Mouse (Mus musculus): ENCODE measurements around the gene 4930455H04Rik. TPM values are rescaled to one million over a fixed set of nuclear protein-coding genes. Genes with fewer than 3 reads are reported as not detected.

The 4930455H04Rik gene
- total RNA-seq, 2 experiments from 2014 or later = not detected

DNA sequence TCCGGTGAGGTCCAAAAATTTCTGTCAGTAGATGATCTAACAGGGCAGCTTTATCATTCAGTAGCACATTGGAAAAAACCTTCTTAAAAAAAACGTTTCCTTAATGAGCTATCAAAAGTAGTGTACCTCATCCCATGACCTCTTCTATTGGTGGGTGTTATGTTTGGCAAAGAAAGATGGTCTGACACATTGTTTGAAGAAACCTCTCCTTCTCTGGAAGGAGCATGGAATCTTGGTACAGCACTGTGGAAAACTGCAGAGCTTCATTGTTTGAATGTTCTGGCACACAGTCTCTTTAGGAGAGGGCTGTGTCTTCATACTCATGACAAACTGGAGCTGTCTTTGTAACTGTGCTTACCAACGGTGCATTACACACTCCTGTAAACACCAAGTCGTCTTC, 4.9 kb upstream of the 4930455H04Rik start:
- intact Hi-C loops (cut with DNase I) = no loop called here
- no peak for DNase-seq (ENCODE audit: low spot score in 2 of 2)

DNA sequence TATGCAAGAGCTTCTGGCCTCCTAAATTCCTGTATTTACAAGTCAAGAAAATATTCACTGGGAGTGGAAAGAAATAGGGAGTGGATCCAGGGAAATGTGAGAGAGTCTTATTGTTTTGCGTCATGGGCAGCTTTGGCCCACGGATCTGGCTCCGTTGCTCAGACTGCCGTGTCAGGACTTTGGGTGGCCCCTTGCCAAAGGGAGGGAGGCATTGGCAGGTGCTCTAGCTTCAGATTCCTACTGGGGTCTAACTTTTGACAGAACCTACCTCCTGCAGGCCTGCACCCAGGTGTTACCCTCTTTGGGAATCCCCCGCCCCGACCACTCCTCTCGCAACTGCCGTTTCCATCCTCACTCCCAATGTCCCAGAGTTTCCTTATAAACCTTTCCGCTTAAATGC, 3.6 kb upstream of the 4930455H04Rik start:
- no peak for DNase-seq (ENCODE audit: low spot score in 2 of 2)
- intact Hi-C loops (cut with DNase I) = no loop called here

DNA sequence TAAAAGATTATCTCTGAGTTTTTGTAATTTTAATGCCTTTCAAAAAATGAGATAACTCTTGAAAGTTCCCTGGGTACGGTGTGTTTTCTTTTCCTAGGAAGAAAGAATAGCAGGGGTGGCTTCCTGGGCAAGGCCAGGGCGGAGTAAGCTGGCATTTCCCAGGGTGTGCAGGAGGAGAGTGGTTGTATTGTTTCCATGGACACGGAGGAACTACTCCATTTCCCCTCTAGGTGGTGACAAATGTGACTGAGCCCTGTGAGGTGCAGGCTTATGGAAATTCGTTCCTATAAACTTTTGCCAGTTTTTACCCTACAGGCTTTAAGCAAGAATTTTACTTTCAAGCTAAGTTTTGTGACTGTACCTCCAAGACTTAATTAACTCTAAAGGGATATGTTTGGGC, 1.8 kb upstream of the 4930455H04Rik start:
- intact Hi-C loops (cut with DNase I) = no loop called here
- peak; percentile 51 to 81 for DNase-seq (ENCODE audit: low spot score in 2 of 2)

DNA sequence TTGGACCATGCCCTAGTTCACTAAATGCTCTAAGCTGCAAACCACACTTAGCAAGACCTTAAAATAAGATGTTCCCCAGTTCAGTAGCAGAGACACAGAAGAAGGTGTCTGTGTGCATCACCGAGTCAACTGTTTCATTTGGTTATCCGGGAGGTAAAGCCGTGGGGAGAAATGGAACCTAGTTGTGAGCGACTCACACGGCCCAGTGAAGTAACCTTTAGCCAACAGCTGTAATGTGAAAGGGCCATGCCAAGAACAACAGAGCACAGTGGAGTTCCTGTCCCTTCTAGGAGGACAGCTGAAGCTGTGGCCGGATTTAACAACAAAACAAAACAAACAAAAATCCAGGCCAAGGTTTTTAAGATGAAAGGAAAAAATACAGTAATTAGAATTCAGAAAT, 1.3 kb upstream of the 4930455H04Rik start:
- no peak for DNase-seq (ENCODE audit: low spot score in 2 of 2)
- intact Hi-C loops (cut with DNase I) = no loop called here

DNA sequence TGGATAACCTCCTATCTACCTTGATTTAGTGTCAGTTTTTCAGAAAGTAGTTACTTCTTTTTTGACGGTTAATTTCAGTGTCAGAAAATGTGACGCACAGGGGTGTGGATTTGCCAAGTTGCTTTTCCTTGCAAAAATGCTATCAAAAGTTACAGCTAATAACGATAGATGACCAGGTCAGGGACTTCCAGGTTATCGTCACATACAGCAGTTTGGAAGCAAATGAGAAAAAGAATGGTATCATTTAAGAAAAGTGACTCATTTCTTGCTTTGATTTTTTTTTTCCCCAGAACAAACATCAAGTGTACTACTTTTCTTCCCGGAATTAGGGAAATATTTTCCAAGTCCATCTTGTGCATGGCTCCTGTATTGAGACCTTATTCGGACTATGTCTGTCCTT, 631 bp upstream of the 4930455H04Rik start:
- no peak for DNase-seq (ENCODE audit: low spot score in 2 of 2)
- intact Hi-C loops (cut with DNase I) = no loop called here

DNA sequence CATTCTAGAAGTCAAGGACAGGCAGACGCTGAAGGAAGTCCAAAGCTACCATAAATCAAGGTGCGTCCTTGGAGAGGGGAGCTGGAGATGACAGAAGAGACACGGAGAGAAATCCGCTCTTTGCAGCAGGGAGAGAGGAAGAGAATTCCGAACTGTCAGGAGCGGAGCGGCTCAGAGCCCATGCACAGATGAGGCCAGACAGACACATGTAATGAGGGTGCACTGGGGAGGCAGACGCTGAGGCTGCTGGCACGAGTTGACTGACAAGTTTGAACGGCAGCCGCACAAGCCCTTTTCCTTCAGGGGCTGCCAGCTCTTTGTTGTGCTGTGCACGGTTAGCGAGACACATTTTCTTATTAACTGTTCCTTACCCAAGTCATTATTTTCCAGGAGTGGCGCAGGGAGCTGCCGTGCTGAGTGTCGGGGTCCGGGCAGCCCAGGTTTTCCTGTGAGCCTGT, 502 bp downstream of the 4930455H04Rik start, which contains the start of gene Palmd:
Gene Palmd (minus strand): TSS at position 448 of the 458 bp plus-strand sequence.
- intact Hi-C loops (cut with DNase I) = no loop called here
- DNase-seq (ENCODE audit: low spot score in 2 of 2) = peak; percentile 66 to 68

DNA sequence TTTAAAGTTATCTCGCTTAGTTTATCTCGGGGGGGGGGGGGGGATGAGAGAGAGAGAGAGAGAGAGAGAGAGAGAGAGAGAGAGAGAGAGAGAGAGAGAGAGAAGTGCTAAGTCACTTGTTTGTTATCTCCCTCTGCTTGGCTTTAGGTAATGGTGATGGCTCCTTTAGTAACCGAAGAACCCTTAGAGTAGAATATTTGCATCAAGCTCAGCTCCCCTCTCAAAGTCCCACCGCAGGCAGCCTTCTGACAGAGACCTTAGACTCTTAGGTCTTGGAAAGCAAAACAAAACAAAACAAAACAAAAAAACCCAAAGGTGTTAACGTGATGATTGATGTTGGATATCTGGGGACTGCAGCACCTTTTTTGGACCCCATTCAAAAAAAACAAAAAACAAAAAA, 936 bp downstream of the 4930455H04Rik start:
- intact Hi-C loops (cut with DNase I) = no loop called here

DNA sequence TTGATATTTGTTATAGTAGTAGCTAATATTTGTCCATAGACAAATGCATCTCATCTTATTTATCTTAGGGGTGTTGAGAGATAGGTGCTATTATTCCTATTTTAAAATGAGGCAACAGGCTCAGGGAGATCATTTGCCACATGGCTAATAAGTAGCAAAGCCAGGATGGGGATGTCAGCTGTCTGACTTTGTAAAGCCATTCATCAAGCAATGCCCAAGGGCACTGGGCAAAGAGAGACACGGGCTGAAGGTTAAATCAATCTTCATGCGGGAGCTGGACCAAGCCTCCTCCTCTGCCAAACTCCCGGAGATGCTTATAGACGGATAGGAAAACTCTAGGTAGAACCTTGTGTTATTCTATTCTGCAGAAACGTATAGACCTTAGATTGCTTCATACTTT, 1.7 kb downstream of the 4930455H04Rik start:
- intact Hi-C loops (cut with DNase I) = no loop called here
- DNase-seq (ENCODE audit: low spot score in 2 of 2) = no peak

More for the DNA sequence above, 936 bp downstream of the 4930455H04Rik start:
- DNase-seq (ENCODE audit: low spot score in 2 of 2) = no peak

DNA sequence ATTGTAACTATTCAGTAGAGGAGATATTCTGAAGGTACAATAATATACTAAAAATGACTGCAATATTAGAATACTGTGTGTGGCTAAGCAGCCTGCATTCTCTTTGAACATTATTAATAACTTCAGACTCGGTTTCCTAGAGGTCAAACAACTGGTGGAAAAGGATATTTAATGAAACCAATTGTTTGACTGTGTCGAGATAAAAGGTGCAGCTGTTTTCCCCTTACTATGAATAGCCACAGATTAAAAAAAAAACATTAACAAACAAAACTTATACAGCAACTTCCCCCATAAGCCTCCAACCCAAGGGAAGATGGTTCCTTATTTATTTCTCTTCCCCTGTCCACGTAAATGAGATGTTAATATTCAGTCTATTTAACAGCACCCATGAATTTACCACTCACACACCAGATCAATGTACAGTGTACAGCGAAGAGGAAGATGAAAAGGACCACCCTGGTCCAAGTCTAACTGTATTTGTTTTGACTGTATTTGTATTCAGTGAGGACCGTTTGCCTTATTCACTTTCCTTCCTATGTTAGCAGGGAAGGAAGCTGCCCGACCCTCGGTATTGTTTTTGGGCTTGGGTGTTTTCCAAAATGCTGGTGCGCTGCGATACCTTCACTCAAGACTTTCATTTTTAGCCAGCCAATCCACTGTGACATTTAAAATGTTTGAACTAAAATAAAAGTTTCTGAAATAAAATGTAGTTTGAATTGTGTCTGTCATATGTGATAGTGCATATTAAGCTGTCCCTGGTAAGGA, 13.9 kb downstream of the 4930455H04Rik start:
- DNase-seq (ENCODE audit: low spot score in 2 of 2) = no peak
- intact Hi-C loops (cut with DNase I) = loop anchor here (10.0 kb wide), 1 partner anchor 863 kb away; no protein-coding TSS in a partner anchor

DNA sequence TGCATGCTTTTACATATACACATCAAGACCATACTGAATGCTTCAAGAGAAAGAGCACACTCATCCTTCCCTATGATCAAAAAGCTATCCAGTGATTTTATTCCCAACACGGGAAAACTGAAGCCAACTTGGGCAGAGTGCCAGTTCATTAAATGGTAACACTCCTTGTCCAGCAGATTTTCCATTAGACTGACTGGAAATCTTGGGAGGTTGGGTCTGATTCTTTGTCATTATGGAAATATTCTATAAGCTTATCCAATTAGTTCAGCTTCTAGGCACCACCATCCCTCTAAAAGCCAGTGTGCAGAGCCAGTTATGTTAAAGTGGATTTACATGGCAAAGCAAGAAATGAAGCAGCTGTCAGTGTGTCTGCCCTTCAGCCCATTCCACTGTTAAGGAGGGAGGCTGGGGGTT, 17.0 kb downstream of the 4930455H04Rik start:
- peak in 1 of 2 experiments; percentile 50 for DNase-seq (ENCODE audit: low spot score in 2 of 2)
- intact Hi-C loops (cut with DNase I) = loop anchor here (1.0 to 10.0 kb wide), 4 partner anchors 22 to 860 kb away; no protein-coding TSS in a partner anchor

DNA sequence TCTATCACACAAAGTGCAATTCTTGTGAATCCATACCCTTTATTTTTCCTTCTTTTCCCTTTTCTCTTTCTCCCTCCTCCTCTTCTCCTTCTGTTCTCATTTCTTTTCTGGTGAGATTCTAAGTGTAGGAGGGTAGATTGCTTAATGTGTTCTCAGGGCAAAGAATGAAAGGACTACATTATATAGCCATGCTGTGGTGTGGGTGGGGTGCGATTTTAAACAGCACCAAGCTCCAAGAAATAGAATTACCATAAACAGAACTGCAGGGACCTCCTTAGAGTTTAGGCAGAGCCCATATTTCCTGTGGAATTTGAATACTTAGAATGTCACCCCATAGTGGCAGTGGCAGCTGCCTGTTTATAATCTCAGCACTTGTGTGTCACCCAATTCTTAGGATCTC, 17.7 kb downstream of the 4930455H04Rik start:
- intact Hi-C loops (cut with DNase I) = loop anchor here (1.0 to 10.0 kb wide), 4 partner anchors 22 to 859 kb away; no protein-coding TSS in a partner anchor
- DNase-seq (ENCODE audit: low spot score in 2 of 2) = peak; percentile 59 to 96

DNA sequence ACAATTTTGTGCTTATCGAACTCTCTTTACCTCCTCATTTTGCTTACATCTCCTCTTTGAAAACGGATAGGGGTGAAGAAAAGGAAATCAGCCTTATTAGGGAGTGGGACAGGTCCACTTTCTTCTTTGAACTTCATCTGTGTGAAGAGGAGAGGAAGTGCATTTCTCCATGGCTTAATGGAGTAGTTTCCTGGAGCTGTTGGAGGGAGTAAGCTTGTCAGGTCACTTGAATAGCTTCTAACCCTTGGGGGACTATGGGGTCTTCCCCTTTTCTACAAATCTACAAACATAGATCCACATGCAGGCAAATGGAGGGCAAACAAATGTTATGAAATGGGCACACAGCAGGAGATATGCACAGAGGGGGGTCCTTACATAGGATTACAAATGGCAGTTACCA, 18.4 kb downstream of the 4930455H04Rik start:
- intact Hi-C loops (cut with DNase I) = loop anchor here (5.0 to 10.0 kb wide), 2 partner anchors 79 to 858 kb away; no protein-coding TSS in a partner anchor
- DNase-seq (ENCODE audit: low spot score in 2 of 2) = no peak

DNA sequence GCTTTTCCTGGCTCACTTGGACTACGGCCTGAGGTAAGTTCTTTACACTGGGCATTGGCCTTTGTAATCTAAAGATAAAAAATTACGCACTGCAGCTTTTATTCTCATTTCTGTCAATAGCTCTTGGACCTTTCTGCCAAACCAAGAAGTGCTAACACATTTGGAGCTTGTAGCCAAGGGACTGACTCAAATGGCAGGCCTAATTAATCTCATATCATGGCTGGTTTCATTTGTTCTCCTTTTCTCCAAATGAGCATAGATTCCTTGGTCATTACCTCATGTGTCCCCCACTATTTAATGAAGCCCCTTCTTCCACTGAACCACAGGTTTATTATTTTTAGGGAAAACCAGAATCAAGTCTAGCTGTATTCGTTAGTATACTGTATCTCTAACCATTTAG, 20.2 kb downstream of the 4930455H04Rik start:
- no peak for DNase-seq (ENCODE audit: low spot score in 2 of 2)
- intact Hi-C loops (cut with DNase I) = loop anchor here (5.0 to 10.0 kb wide), 2 partner anchors 81 to 857 kb away; no protein-coding TSS in a partner anchor

DNA sequence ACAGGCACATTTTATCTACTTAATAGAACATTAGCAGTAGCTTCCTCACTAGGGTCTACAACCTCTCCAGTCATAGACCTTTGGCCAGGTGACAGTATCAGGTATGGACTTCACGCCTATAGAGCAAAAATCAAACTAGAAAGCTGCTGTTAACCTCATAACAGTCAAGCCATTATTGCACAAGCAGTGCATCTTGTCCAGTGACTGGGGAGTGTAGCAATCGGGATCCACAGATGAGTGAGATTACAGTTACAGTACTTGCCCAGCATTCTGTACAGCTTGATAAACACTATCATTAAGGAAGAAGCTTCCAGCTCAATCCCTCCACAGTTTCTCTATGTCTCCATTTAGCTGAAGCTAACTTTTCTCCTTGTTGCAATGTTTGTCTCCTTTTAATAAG, 23.1 kb downstream of the 4930455H04Rik start:
- intact Hi-C loops (cut with DNase I) = no loop called here
- no peak for DNase-seq (ENCODE audit: low spot score in 2 of 2)

DNA sequence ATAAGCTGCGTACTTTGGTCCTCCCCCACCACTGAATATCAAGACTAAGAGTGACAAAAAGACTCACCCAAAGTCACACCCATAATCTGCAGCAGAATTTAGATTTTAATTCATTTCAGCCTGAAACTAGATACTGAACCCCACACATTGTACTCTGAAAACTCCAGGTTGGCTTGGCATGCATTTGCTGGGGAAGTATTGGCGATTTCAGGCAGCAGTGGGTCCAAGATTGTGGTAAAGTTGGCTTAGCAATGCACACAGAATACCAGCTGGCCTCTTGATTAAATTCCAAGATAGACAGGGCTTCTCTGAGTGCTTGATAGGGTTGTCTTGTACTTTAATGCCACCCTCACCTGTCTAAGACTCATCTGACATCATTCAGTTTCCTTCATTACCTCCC, 24.9 kb downstream of the 4930455H04Rik start:
- intact Hi-C loops (cut with DNase I) = no loop called here

DNA sequence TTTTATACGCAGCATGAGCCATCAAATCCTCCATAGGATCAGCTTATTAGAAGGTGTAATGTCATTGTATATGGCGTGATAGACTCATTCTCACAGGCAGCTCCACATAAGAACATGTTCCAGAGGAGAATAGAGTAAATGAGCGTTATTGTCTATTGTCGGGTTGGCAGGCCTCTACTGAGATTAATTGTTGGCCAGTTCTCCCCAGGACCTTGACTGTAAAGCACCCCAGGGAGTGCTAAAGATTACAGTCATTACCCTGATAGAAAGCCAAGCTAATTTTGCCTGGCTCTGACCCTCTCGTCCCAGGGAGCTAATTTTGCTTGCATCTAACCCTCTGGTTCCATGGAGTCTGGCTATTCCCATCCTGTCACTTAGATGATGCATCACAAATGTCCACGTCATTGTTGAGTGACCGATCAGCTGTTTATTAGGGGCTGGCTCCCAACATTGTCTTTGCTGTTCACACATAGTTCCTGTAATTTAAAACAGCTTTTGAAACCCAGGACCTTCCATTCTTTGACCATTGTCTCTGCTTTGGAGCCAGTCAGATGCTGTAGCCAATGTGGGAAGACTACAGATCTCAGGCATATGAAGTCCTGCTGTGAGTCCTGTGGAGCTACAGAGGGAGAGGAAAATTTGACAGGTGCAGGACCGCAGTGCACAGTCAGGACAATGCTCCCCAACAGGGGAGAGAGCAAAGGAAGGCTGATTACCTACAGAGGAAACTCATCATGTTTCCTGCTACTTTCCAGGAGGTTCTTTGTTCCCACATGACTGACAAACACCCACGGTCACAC, 33.8 kb downstream of the 4930455H04Rik start:
- DNase-seq (ENCODE audit: low spot score in 2 of 2) = no peak
- intact Hi-C loops (cut with DNase I) = loop anchor here (10.0 kb wide), 1 partner anchor 573 kb away; the partner anchor contains the start of gene Plppr5

More for the DNA sequence above, 24.9 kb downstream of the 4930455H04Rik start:
- DNase-seq (ENCODE audit: low spot score in 2 of 2) = no peak

DNA sequence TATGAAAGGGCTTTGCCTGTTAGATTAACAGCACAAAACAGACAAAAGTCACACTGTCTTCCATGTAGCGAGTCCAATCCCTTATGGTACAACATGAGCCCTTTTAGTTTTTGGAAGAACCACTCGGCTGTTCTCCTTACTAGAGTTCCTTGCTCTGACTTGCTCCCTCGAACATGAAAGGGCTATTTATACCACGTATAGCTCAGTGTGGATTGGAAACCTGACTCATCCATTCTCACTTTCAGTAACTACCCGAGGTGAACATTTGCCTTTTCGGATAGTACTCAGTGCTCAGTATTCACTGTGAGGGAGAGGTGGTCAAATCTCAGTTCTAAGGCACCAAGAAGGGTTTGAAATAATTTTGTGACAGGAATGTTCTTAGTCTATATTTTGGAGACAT, 35.3 kb downstream of the 4930455H04Rik start:
- intact Hi-C loops (cut with DNase I) = loop anchor here (10.0 kb wide), 1 partner anchor 571 kb away; the partner anchor contains the start of gene Plppr5
- DNase-seq (ENCODE audit: low spot score in 2 of 2) = no peak

DNA sequence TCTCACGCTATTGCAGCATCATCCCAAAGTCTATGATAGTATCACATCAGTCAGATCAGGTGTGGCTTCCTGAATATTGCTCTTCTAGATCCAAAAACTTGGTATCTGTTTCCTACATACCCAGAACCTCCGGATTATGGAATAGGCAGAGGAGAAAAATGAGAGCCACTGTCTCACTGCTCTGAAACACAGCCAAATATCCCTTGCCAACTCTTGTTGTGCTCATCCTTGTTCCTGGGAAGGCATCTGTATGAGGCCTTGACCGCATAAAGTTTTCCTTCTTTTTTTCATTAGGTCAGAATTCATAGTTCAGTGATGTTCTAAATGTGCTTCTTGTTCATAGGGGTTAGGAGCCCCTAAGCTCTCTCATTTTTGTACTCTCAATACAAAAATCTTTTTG, 38.6 kb downstream of the 4930455H04Rik start:
- no peak for DNase-seq (ENCODE audit: low spot score in 2 of 2)
- intact Hi-C loops (cut with DNase I) = loop anchor here (1.0 to 10.0 kb wide), 3 partner anchors 21 to 568 kb away; partner anchors contain the start of gene Plppr5

DNA sequence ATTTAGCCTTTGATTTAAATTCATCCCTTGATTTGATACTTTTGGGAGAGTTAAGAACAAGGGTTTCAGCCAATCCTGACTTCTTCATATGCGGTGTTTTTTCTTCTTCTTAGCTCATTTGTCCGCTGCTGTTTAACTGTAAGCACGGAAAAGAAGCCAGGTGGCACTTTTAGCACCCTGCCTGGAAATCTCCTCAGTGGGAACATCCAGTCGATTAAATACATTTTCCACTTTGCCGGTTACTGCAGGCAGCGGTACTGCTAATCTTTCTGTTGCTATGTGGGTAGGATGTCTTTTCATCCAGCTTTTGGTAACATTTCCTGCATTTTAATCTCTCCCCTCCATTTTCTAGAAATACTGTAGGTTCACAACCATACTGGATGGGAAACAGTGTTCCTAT, 39.3 kb downstream of the 4930455H04Rik start:
- intact Hi-C loops (cut with DNase I) = loop anchor here (1.0 to 10.0 kb wide), 3 partner anchors 22 to 567 kb away; partner anchors contain the start of gene Plppr5
- peak; percentile 48 to 92 for DNase-seq (ENCODE audit: low spot score in 2 of 2)

DNA sequence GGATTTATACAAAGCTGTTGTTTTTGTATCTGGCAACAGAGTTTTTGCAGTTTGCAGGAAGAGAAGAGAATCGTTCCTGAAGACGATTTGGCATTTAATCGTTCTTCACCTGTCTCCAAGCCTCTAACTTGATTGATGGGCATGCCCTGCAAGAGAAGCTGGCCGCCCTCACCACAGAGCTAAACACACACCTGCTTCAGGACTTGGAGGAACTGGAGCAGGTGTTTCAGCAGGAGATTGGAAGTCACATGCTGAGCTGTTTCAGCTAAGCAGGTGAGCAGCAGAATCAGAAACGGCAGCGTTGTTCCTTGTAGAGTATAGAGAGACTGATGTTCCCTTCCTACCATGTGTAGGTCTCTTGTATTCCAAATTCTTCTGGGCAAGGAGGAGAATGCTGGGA, 42.1 kb downstream of the 4930455H04Rik start:
- DNase-seq (ENCODE audit: low spot score in 2 of 2) = no peak
- intact Hi-C loops (cut with DNase I) = no loop called here
